Mouse (Mus musculus) MEL (cell line): ENCODE data around the gene Nr3c2.

Experiments
- CTCF ChIP-seq, 3 experiments: IDR thresholded peaks in 2 of 3; conservative IDR thresholded peaks in 1 of 3; 2 replicates each; pipeline ENCODE4 v1.5.1; 2011 to 2012; ENCODE audit warnings: low read length in 3 of 3, low read depth in 2 of 3, mild to moderate bottlenecking in 2 of 3, improper control_type of control experiment in 1 of 3, inconsistent platforms in 1 of 3, mixed read lengths in 1 of 3, moderate library complexity in 1 of 3; ENCODE audit not compliant: control insufficient read depth in 1 of 3, insufficient read depth in 1 of 3, poor library complexity in 1 of 3, severe bottlenecking in 1 of 3
- EP300 ChIP-seq, 2 experiments: IDR thresholded peaks; 2 replicates each; pipeline ENCODE4 v1.6.1; 2011; ENCODE audit warnings: improper control_type of control experiment in 2 of 2, low read length in 2 of 2, low read depth in 1 of 2, mild to moderate bottlenecking in 1 of 2
- KAT2A ChIP-seq: conservative IDR thresholded peaks from 2 replicates; pipeline ENCODE4 v1.6.1; 2012; ENCODE audit warnings: low read depth, low read length, improper control_type of control experiment, inconsistent platforms
- MYB ChIP-seq: IDR thresholded peaks from 2 replicates; pipeline ENCODE4 v1.6.1; 2011; ENCODE audit warnings: mild to moderate bottlenecking, low read depth, low read length, improper control_type of control experiment
- POLR2A ChIP-seq, 2 experiments: IDR thresholded peaks; 2 replicates each; pipeline ENCODE4 v1.6.1; 2011 to 2012; ENCODE audit warnings: low read length in 2 of 2, mild to moderate bottlenecking in 2 of 2, control low read depth in 1 of 2, improper control_type of control experiment in 1 of 2, low read depth in 1 of 2, moderate library complexity in 1 of 2; ENCODE audit not compliant: control insufficient read depth in 1 of 2, insufficient read depth in 1 of 2, poor library complexity in 1 of 2

- TF ChIP-seq POLR2A (IDR thresholded peaks at IDR 0.05; ENCODE audit: control insufficient read depth in 1 of 2, insufficient read depth in 1 of 2, low read depth in 1 of 2, low read length in 2 of 2, poor library complexity in 1 of 2), result no peak
- TF ChIP-seq CTCF (IDR thresholded peaks at IDR 0.05 in 2 of 3, conservative IDR thresholded peaks at IDR 0.05 in 1 of 3; ENCODE audit: control insufficient read depth in 1 of 3, insufficient read depth in 1 of 3, low read depth in 2 of 3, low read length in 3 of 3, poor library complexity in 1 of 3, severe bottlenecking in 1 of 3), result peak; percentile 48 to 97 (median 74)
- TF ChIP-seq KAT2A, result no peak
- no peak for TF ChIP-seq EP300 (IDR thresholded peaks at IDR 0.05; ENCODE audit: low read depth in 1 of 2, low read length in 2 of 2)
- no peak for TF ChIP-seq MYB
These were observed 255.3 kb downstream of the Nr3c2 start for GRCm38 (mm10) chr8:77154496-77154895.
